Mouse (Mus musculus) thymus, adult 2 months (tissue): Measurements from ENCODE around the gene Serpinb6a.

Experiments used
- CTCF ChIP-seq: fragments of 200-500 bp; IDR thresholded peaks from 2 replicates; pipeline ENCODE4 v1.5.1; 2012; ENCODE audit warnings: mild to moderate bottlenecking, control low read depth, low read length, moderate library complexity, borderline replicate concordance; ENCODE audit not compliant: control insufficient read depth, poor library complexity, insufficient read depth; ENCODE audit errors: extremely low read depth
- POLR2A ChIP-seq: fragments of 200-500 bp; IDR thresholded peaks from 2 replicates; pipeline ENCODE4 v1.6.1; 2012; ENCODE audit warnings: mild to moderate bottlenecking, low read length, control low read depth, moderate library complexity; ENCODE audit not compliant: control insufficient read depth, poor library complexity, insufficient read depth; ENCODE audit errors: extremely low read depth

DNA sequence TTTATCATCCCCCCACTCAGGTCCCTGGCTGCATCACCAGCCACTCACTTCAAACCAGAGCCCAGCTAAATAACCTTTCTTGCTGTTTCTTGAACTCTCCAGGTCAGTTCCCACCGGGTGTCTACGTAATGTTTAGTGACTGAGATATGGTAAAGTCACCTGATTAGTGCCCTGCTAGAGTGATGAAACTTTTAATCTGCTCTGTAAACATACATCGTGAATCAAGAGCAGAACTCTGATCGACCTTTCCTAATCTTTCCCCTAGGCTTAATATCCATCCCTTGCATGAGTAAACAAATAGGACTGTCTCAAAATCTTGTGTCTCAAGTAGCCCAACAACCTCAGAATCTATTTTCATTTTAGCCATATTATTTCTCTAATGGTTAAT, 36.6 kb downstream of the Serpinb6a start:
- TF ChIP-seq POLR2A (no peak), CTCF (no peak)
